Mouse (Mus musculus): ENCODE measurements around the gene Pdhb. TPM values are rescaled to one million over a fixed set of nuclear protein-coding genes. Genes with fewer than 3 reads are reported as not detected.
A peak's percentile ranks its signal among the peaks of the same experiment; 100 is the strongest.

The Pdhb gene
- total RNA-seq, 2 experiments from 2014 or later = 124 to 177 TPM

- no peak for ATAC-seq (replicated peaks; ENCODE audit: low FRiP score, low TSS enrichment, poor library complexity, severe bottlenecking)
Observed at GRCm38 (mm10) chr14:8200769-8201168, 27.9 kb upstream of the Pdhb start.

GRCm38 (mm10) chr14:8192727-8193126 is 19.9 kb upstream of the Pdhb start:
- ATAC-seq (replicated peaks; ENCODE audit: low FRiP score, low TSS enrichment, poor library complexity, severe bottlenecking) = no peak

- no peak for ATAC-seq (replicated peaks; ENCODE audit: low FRiP score, low TSS enrichment, poor library complexity, severe bottlenecking)
Observed at GRCm38 (mm10) chr14:8191331-8191965, 18.6 kb upstream of the Pdhb start.

GRCm38 (mm10) chr14:8190556-8190955 is 17.7 kb upstream of the Pdhb start:
- ATAC-seq (replicated peaks; ENCODE audit: low FRiP score, low TSS enrichment, poor library complexity, severe bottlenecking) = no peak

- ATAC-seq (replicated peaks; ENCODE audit: low FRiP score, low TSS enrichment, poor library complexity, severe bottlenecking) = no peak
Observed at GRCm38 (mm10) chr14:8186278-8187045, 13.6 kb upstream of the Pdhb start.

- ATAC-seq (replicated peaks; ENCODE audit: low FRiP score, low TSS enrichment, poor library complexity, severe bottlenecking) = no peak
Observed at GRCm38 (mm10) chr14:8183330-8183729, 10.5 kb upstream of the Pdhb start.

- no peak for ATAC-seq (replicated peaks; ENCODE audit: low FRiP score, low TSS enrichment, poor library complexity, severe bottlenecking)
Observed at GRCm38 (mm10) chr14:8180371-8181035, 7.7 kb upstream of the Pdhb start.

GRCm38 (mm10) chr14:8176251-8176650 is 3.4 kb upstream of the Pdhb start:
- no peak for ATAC-seq (replicated peaks; ENCODE audit: low FRiP score, low TSS enrichment, poor library complexity, severe bottlenecking)

GRCm38 (mm10) chr14:8174634-8175033 is 1.8 kb upstream of the Pdhb start:
- ATAC-seq (replicated peaks; ENCODE audit: low FRiP score, low TSS enrichment, poor library complexity, severe bottlenecking) = no peak

GRCm38 (mm10) chr14:8173542-8174250 is 871 bp upstream of the Pdhb start:
- ATAC-seq (replicated peaks; ENCODE audit: low FRiP score, low TSS enrichment, poor library complexity, severe bottlenecking) = peak; percentile 39

- no peak for ATAC-seq (replicated peaks; ENCODE audit: low FRiP score, low TSS enrichment, poor library complexity, severe bottlenecking)
Observed at GRCm38 (mm10) chr14:8164463-8164862, 8.4 kb downstream of the Pdhb start.

- peak; percentile 62 for ATAC-seq (replicated peaks; ENCODE audit: low FRiP score, low TSS enrichment, poor library complexity, severe bottlenecking)
Observed at GRCm38 (mm10) chr14:8161777-8162176, 11.0 kb downstream of the Pdhb start.

GRCm38 (mm10) chr14:8159141-8159540 is 13.7 kb downstream of the Pdhb start:
- no peak for ATAC-seq (replicated peaks; ENCODE audit: low FRiP score, low TSS enrichment, poor library complexity, severe bottlenecking)

- no peak for ATAC-seq (replicated peaks; ENCODE audit: low FRiP score, low TSS enrichment, poor library complexity, severe bottlenecking)
Observed at GRCm38 (mm10) chr14:8158721-8159120, 14.1 kb downstream of the Pdhb start.

- peak; percentile 77 for ATAC-seq (replicated peaks; ENCODE audit: low FRiP score, low TSS enrichment, poor library complexity, severe bottlenecking)
Observed at GRCm38 (mm10) chr14:8156947-8157346, 15.9 kb downstream of the Pdhb start.

GRCm38 (mm10) chr14:8154072-8154471 is 18.8 kb downstream of the Pdhb start:
- ATAC-seq (replicated peaks; ENCODE audit: low FRiP score, low TSS enrichment, poor library complexity, severe bottlenecking) = no peak

- no peak for ATAC-seq (replicated peaks; ENCODE audit: low FRiP score, low TSS enrichment, poor library complexity, severe bottlenecking)
Observed at GRCm38 (mm10) chr14:8151757-8152156, 21.1 kb downstream of the Pdhb start.

GRCm38 (mm10) chr14:8148842-8149241 is 24.0 kb downstream of the Pdhb start:
- ATAC-seq (replicated peaks; ENCODE audit: low FRiP score, low TSS enrichment, poor library complexity, severe bottlenecking) = no peak

GRCm38 (mm10) chr14:8146611-8147223 is 26.1 kb downstream of the Pdhb start:
- no peak for ATAC-seq (replicated peaks; ENCODE audit: low FRiP score, low TSS enrichment, poor library complexity, severe bottlenecking)

Data from megakaryocyte-erythroid progenitor cell, adult 5-6 weeks (primary cell).